12 mouse cellular contexts compared by ENCODE assay signal in genomic region chr2:96685328-96685727, GRCm38 (mm10).
"Had no signal": no experiment of that assay in that cellular context is flagged by ENCODE, and none has a peak within 500 bp of the region (broad histone marks: within the 10 kb centered on the region; RNA-seq: fewer than 3 reads in every experiment).

No protein-coding gene starts in this region.

- DNase-seq: retina, postnatal 1 day; right cerebral cortex, adult 18-20 months; right cerebral cortex, postnatal 14 days; right cerebral cortex, postnatal 25 days; right cerebral cortex, postnatal 4 days; spleen, adult 18-20 months; thymus, adult 18-20 months; thymus, adult 2 months; thymus, postnatal 14 days; thymus, postnatal 25 days; thymus, postnatal 36 days; thymus, postnatal 4 days had no signal
